Mouse (Mus musculus) heart, adult 2 months (tissue): ENCODE measurements around the gene Fndc10.
"Not testable (repeated sequence)": the region's sequence is repeated elsewhere in the genome, so short reads cannot be mapped to it uniquely, and the experiment has no call there.

Source experiments
- CTCF ChIP-seq: fragments of 200-600 bp; IDR thresholded peaks from 2 replicates; pipeline ENCODE4 v1.8.1; 2022; ENCODE audit warnings: antibody characterized with exemption, mild to moderate bottlenecking, moderate library complexity
- EP300 ChIP-seq: fragments of 200-500 bp; IDR thresholded peaks from 2 replicates; pipeline ENCODE4 v1.6.1; 2011; ENCODE audit warnings: low read depth, low read length, control low read depth; ENCODE audit not compliant: insufficient read depth
- POLR2A ChIP-seq: fragments of 200-500 bp; IDR thresholded peaks from 2 replicates; pipeline ENCODE4 v1.6.1; 2011; ENCODE audit warnings: mild to moderate bottlenecking, low read depth, low read length, control low read depth; ENCODE audit not compliant: insufficient read depth

GRCm38 (mm10) chr4:155687764-155688163 lies 6.4 kb upstream of the Fndc10 start:
- not testable (repeated sequence) for TF ChIP-seq EP300, POLR2A, CTCF
